Mouse (Mus musculus) E14TG2a.4 (cell line): ENCODE measurements around the gene A630001G21Rik.

Experiments used
- CTCF ChIP-seq: conservative IDR thresholded peaks from 2 replicates; pipeline ENCODE4 v1.5.1; 2014; ENCODE audit warnings: low read length
- POU5F1 ChIP-seq: IDR thresholded peaks from 2 replicates; pipeline ENCODE4 v1.6.1; 2014; ENCODE audit warnings: low read length, borderline replicate concordance

DNA sequence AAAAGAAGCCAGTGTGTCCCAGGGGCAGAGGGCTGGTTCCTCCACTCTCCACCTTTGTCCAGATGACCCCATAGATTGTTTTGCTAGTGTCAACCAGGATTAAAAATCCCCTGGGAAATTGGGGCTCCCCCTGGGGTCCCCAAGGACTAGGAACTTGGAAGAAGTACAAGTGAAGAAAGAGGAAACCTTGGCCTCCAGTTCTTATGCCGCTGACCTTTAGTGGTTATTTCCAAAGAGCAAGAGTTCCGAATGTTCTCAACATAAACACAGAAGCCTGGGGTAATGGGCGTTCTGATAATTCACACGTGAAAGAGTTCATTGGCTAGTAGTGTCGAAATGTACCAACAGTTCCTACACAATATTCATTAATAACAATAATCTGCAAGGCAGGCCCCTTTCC is 31.9 kb downstream of the A630001G21Rik start:
- TF ChIP-seq CTCF (no peak), POU5F1 (no peak)
